Mouse (Mus musculus) bone marrow, adult 2 months (tissue): Measurements from ENCODE around the gene Cnpy4.

Source experiments
- CTCF ChIP-seq: fragments of 200-500 bp; IDR thresholded peaks from 2 replicates; pipeline ENCODE4 v1.5.1; 2011; ENCODE audit warnings: low read length, control low read depth; ENCODE audit not compliant: control insufficient read depth, insufficient read depth
- POLR2A ChIP-seq: fragments of 200-500 bp; IDR thresholded peaks from 2 replicates; pipeline ENCODE4 v1.6.1; 2011; ENCODE audit warnings: low read depth, mild to moderate bottlenecking, control low read depth, low read length, borderline replicate concordance; ENCODE audit not compliant: control insufficient read depth

GRCm38 (mm10) chr5:138186950-138187638 is at the start of gene Cnpy4, which contains the start of gene Taf6:
- no peak for TF ChIP-seq CTCF
- TF ChIP-seq POLR2A, result peak; percentile 97
